Mouse (Mus musculus) liver, embryonic 12.5 days (tissue): ENCODE results near the gene Pgf. TPM values are rescaled to one million over a fixed set of nuclear protein-coding genes. Genes with fewer than 3 reads are reported as not detected.

Experiments used
- polyA plus RNA-seq: library from polyadenylated mRNA; unstranded; fragments of >200 nt; fragmentation: Nextera tagmentation; extraction: Ambion mirVana; gene quantifications from 2 replicates; pipeline ENCODE4 v1.2.1, GENCODE M21; 2016

Gene Pgf
- polyA plus RNA-seq, 1 experiment from 2014 or later, result 0.97 TPM

Other genes starting within 250 kb of the Pgf start
- gene Fcf1, start 206.9 kb downstream of the Pgf start, polyA plus RNA-seq, result 136 and 138 TPM in 2 replicates
- 19.1 and 20.2 TPM in 2 replicates for gene Arel1, start 206.9 kb downstream of the Pgf start, polyA plus RNA-seq
- gene Ylpm1, start 181.5 kb downstream of the Pgf start, polyA plus RNA-seq, result 12.4 and 13.7 TPM in 2 replicates
- gene Prox2, start 67.0 kb downstream of the Pgf start, polyA plus RNA-seq, result 3.9 and 4.1 TPM in 2 replicates
- 99.5 and 104 TPM in 2 replicates for gene Dlst, start 67.0 kb downstream of the Pgf start, polyA plus RNA-seq
- 0.57 and 0.60 TPM in 2 replicates for gene Rps6kl1, start 26.5 kb downstream of the Pgf start, polyA plus RNA-seq
- 53.4 and 60.9 TPM in 2 replicates for gene Eif2b2, start 41.7 kb upstream of the Pgf start, polyA plus RNA-seq
- gene Mlh3, start 92.8 kb upstream of the Pgf start, polyA plus RNA-seq, result 4.0 and 4.4 TPM in 2 replicates
- gene Acyp1, start 110.6 kb upstream of the Pgf start, polyA plus RNA-seq, result 76.1 and 78.7 TPM in 2 replicates
- gene Zc2hc1c, start 110.8 kb upstream of the Pgf start, polyA plus RNA-seq, result 0.12 and 0.14 TPM in 2 replicates
- gene Nek9, start 161.6 kb upstream of the Pgf start, polyA plus RNA-seq, result 11.6 and 12.1 TPM in 2 replicates
- 194 and 195 TPM in 2 replicates for gene Tmed10, start 197.1 kb upstream of the Pgf start, polyA plus RNA-seq